ENCODE assay signal across 29 mouse cellular contexts in the genomic region with DNA sequence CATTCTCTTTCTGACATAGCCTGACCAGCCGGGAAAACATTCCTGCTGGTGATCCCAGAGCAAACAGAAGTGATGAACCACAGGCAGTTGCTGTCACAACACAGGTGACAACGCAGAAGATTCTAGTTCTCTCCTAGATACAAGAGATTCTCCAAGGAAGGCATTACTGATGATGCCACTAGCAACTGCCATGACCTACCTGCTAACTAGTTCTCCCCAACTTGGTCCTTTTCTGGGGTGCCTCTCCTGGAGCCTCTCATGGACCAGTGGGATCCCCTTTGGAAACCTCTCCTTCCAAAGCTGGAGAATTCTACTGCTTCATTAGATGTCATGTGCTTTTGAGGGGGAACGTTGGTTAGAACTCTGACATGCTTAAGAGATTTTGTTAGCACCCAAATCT. TPM values are rescaled to one million over a fixed set of nuclear protein-coding genes. Genes with fewer than 3 reads are reported as not detected.
"Had no signal": no experiment of that assay in that cellular context is flagged by ENCODE, and none has a peak within 500 bp of the region (broad histone marks: within the 10 kb centered on the region; RNA-seq: fewer than 3 reads in every experiment).

A gene (minus strand): TSS at position 101 of the 400 bp plus-strand sequence.

RNA-seq across cellular contexts. Expression of the gene that starts here (rescaled TPM):
- polyA plus RNA-seq: limb, embryonic 10.5 days; limb, embryonic 11.5 days; limb, embryonic 12.5 days; limb, embryonic 13.5 days; limb, embryonic 14.5 days; limb, embryonic 15.5 days; liver, adult 2 months; liver, embryonic 11.5 days; liver, embryonic 12.5 days; liver, embryonic 13.5 days; liver, embryonic 14.5 days; liver, embryonic 15.5 days; liver, embryonic 16.5 days; liver, postnatal 0 days; lung, adult 2 months; lung, embryonic 14.5 days; lung, embryonic 15.5 days; lung, embryonic 16.5 days; macrophage; midbrain, embryonic 11.5 days; midbrain, embryonic 12.5 days; midbrain, embryonic 13.5 days; midbrain, embryonic 14.5 days; midbrain, embryonic 15.5 days; midbrain, embryonic 16.5 days; midbrain, postnatal 0 days; myocyte; neural tube, embryonic 11.5 days; neural tube, embryonic 12.5 days had no signal
